Mouse (Mus musculus) midbrain, postnatal 0 days (tissue): ENCODE measurements around the gene Fam169a. TPM values are rescaled to one million over a fixed set of nuclear protein-coding genes. Genes with fewer than 3 reads are reported as not detected.

Experiments used
- ATAC-seq: fragments of 200-750 bp; cut with Nextera tagmentation; 2 replicates; pipeline ENCODE4 v1.8.0; 2017; ENCODE audit warnings: moderate number of reproducible peaks, mild to moderate bottlenecking, moderate TSS enrichment, moderate library complexity; ENCODE audit not compliant: low FRiP score
- DNase-seq: peaks from one replicate; pipeline ENCODE4 v3.0.0-alpha.2; 2015; ENCODE audit warnings: low spot score
- H3K27ac ChIP-seq: fragments of 300-500 bp; sonication (generic); 2 replicates; pipeline ENCODE4 v1.5.1; 2014; ENCODE audit warnings: low read depth, mild to moderate bottlenecking, low read length, mixed read lengths
- H3K27me3 ChIP-seq: fragments of 300-500 bp; sonication (generic); 2 replicates; pipeline ENCODE4 v1.6.1; 2014; ENCODE audit warnings: low read length, control low read depth, mixed read lengths; ENCODE audit not compliant: insufficient read depth
- H3K36me3 ChIP-seq: fragments of 300-500 bp; sonication (generic); 2 replicates; pipeline ENCODE4 v1.6.1; 2014; ENCODE audit warnings: low read length, control low read depth, mixed read lengths; ENCODE audit not compliant: insufficient read depth
- H3K4me1 ChIP-seq: fragments of 300-500 bp; sonication (generic); 2 replicates; pipeline ENCODE4 v1.6.1; 2014; ENCODE audit warnings: mild to moderate bottlenecking, control low read depth, antibody characterized with exemption, low read length, mixed read lengths; ENCODE audit not compliant: insufficient read depth
- H3K4me2 ChIP-seq: fragments of 300-500 bp; sonication (generic); 2 replicates; pipeline ENCODE4 v1.6.1; 2014; ENCODE audit warnings: low read depth, mild to moderate bottlenecking, low read length, mixed read lengths; ENCODE audit not compliant: poor library complexity, severe bottlenecking
- H3K4me3 ChIP-seq: fragments of 300-500 bp; sonication (generic); 2 replicates; pipeline ENCODE4 v1.5.1; 2014; ENCODE audit warnings: low read depth, mild to moderate bottlenecking, low read length, moderate library complexity
- H3K9ac ChIP-seq: fragments of 300-500 bp; sonication (generic); replicated peaks from 2 replicates; pipeline ENCODE4 v1.6.1; 2014; ENCODE audit warnings: mild to moderate bottlenecking, low read length, moderate library complexity, mixed read lengths; ENCODE audit not compliant: poor library complexity, severe bottlenecking
- H3K9me3 ChIP-seq: fragments of 300-500 bp; sonication (generic); 2 replicates; pipeline ENCODE4 v1.6.1; 2016; ENCODE audit warnings: low read length, control low read depth
- CTCF ChIP-seq: IDR thresholded peaks from 2 replicates; pipeline ENCODE4 v1.5.1; 2016; ENCODE audit warnings: antibody characterized with exemption, mild to moderate bottlenecking
- WGBS: fragments of 180-500 bp; shearing (Covaris S2); extraction: QIAGEN DNeasy Blood & Tissue Kit; methylation state at CpG from one replicate; pipeline ENCODE4 v1.1.7; 2014; 5-methylcytosine and 5-hydroxymethylcytosine counted together
- polyA plus RNA-seq: library from polyadenylated mRNA; unstranded; fragments of >200 nt; fragmentation: Nextera tagmentation; extraction: Ambion mirVana; gene quantifications from 2 replicates; pipeline ENCODE4 v1.2.1, GENCODE M21; 2015
- total RNA-seq: library from RNA; depleted of rRNA; stranded (reverse); fragments of >200 nt; gene quantifications from 2 replicates; pipeline ENCODE4 v1.2.3, GENCODE M21; 2014; rRNA removed

The Fam169a gene
- total RNA-seq: 46.4 and 48.8 TPM in 2 replicates
- 28.8 and 29.9 TPM in 2 replicates for polyA plus RNA-seq

GRCm38 (mm10) chr13:97066649-97067550, at the start of gene Fam169a:
Gene Fam169a (plus strand): TSS chr13:97067286.
- no peak for TF ChIP-seq CTCF
- Histone ChIP-seq H3K27me3 (no peaks in the 10 kb centered on the region), H3K9me3 (no peaks in the 10 kb centered on the region), H3K27ac (no peak within 1 kb of the TSS), H3K4me2 (no peak within 1 kb of the TSS), H3K36me3 (no peaks in the 10 kb centered on the region), H3K4me3 (no peak within 1 kb of the TSS), H3K4me1 (no peaks in the 10 kb centered on the region), H3K9ac (no peak within 1 kb of the TSS)
- DNase-seq (no peak), ATAC-seq (no peak)
- WGBS: 39% methylated on average over 15 of the region's 15 CpGs

GRCm38 (mm10) chr13:97017711-97018110, 49.4 kb upstream of the Fam169a start:
- Histone ChIP-seq H3K4me1 (no peaks in the 10 kb centered on the region), H3K9ac (no peak overlapping the region), H3K36me3 (no peaks in the 10 kb centered on the region), H3K9me3 (no peaks in the 10 kb centered on the region), H3K4me2 (no peak overlapping the region), H3K4me3 (no peak overlapping the region), H3K27ac (no peak overlapping the region), H3K27me3 (no peaks in the 10 kb centered on the region)
- no peak for TF ChIP-seq CTCF
- ATAC-seq (no peak), DNase-seq (no peak)
- 86% methylated on average over 3 of the region's 3 CpGs for WGBS

DNA sequence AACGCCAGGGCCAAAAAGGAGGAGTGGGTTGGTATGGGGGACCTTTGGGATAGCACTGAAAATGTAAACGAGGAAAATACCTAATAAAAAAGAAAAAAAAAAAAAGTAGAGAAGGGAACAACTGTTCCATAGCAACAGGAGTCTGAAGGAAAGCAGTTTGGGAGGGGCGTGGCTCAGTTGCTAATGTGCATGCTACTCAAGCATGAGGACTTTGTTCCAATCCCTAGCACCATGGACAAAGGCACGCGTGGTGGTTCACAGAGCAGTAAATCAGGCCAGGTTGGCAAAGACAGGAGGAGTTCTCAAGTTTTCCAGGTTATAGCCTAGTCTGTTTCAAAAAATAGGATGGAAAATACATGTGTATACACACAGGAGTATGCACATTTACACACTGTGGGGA, 47.0 kb upstream of the Fam169a start:
- H3K36me3 ChIP-seq: no peaks in the 10 kb centered on the region
- H3K4me1 ChIP-seq: no peaks in the 10 kb centered on the region
- no peak for TF ChIP-seq CTCF
- no peaks in the 10 kb centered on the region for H3K27me3 ChIP-seq
- no peak overlapping the region for H3K9ac ChIP-seq
- DNase-seq (no peak), ATAC-seq (no peak)
- H3K27ac ChIP-seq: no peak overlapping the region
- no peaks in the 10 kb centered on the region for H3K9me3 ChIP-seq
- WGBS: 59% methylated on average over 5 of the region's 5 CpGs
- no peak overlapping the region for H3K4me3 ChIP-seq
- H3K4me2 ChIP-seq: no peak overlapping the region

DNA sequence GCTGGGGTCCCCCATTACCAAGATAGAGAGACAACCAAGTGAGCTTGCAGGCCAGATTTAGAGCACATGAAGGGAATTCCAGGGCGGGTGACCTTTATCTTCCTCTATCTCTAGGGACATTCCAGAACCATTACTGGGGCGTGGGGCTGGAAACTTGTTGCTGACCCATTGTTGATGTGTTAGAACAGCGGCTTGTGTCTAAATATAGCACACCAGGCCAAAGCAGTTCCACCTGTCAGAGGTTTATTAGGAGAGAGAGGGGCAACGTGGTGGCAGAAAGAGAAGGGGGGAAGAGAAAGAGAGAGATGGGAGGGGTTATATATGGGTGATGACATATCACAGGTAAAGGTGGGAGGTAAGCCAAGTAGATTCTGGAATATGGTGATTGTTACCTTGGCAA, 45.2 kb upstream of the Fam169a start:
- no peak for TF ChIP-seq CTCF
- Histone ChIP-seq H3K27ac (no peak overlapping the region), H3K4me3 (no peak overlapping the region), H3K4me1 (no peaks in the 10 kb centered on the region), H3K9ac (no peak overlapping the region), H3K27me3 (no peaks in the 10 kb centered on the region), H3K9me3 (no peaks in the 10 kb centered on the region), H3K36me3 (no peaks in the 10 kb centered on the region), H3K4me2 (no peak overlapping the region)
- 66% methylated on average over 4 of the region's 4 CpGs for WGBS
- ATAC-seq (no peak), DNase-seq (no peak)

DNA sequence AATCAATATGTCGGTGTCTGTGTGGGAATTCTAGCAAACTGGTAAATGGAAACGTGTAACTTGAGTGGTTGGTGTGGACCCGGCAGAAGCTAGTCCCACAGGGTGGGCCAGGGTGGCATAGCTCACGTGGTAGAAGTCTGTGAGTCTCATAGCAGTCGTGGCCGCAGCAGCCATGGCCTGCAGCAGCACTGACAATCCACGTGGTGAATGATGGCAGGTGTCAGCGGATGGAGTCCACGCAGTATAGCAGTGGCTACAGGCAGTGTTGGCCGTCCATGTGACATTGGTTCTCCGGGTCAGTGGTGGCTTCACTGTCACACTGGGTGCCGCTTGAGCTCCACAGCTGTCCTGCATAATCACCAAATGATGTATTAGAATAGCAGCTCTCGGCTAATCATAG, 37.0 kb upstream of the Fam169a start:
- no peaks in the 10 kb centered on the region for H3K9me3 ChIP-seq
- H3K36me3 ChIP-seq: no peaks in the 10 kb centered on the region
- DNase-seq (no peak), ATAC-seq (no peak)
- no peak overlapping the region for H3K4me2 ChIP-seq
- no peak for TF ChIP-seq CTCF
- H3K9ac ChIP-seq: no peak overlapping the region
- H3K27ac ChIP-seq: no peak overlapping the region
- no peak overlapping the region for H3K4me3 ChIP-seq
- WGBS: 92% methylated on average over 13 of the region's 13 CpGs
- H3K27me3 ChIP-seq: no peaks in the 10 kb centered on the region
- H3K4me1 ChIP-seq: no peaks in the 10 kb centered on the region

DNA sequence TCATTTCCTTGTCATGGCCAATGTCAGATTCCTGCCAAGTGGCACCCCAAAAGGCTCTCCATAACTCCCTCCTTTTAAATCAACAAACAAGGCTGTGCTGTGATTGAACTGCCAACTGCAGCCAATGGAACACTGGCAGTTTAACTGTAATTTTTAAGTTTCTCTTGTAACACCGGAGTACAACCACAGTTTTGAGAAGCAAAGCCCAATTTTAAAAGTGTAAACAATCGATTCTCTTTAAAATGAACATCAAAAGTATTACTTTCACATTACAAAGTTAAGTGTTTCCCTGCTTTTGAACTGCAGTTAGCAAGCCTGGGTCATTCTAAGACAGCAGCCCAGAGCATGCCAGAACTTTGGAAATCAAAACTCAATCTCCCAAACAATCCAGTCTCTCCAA, 32.8 kb upstream of the Fam169a start, which contains the start of gene 1700029F12Rik:
Gene 1700029F12Rik (minus strand): TSS at position 101 of the 400 bp plus-strand sequence.
- no peak for DNase-seq
- Histone ChIP-seq H3K9ac (no peak within 1 kb of the TSS), H3K27me3 (no peaks in the 10 kb centered on the region), H3K27ac (no peak within 1 kb of the TSS), H3K4me1 (no peaks in the 10 kb centered on the region), H3K4me2 (no peak within 1 kb of the TSS), H3K4me3 (no peak within 1 kb of the TSS), H3K9me3 (no peaks in the 10 kb centered on the region), H3K36me3 (no peaks in the 10 kb centered on the region)
- no peak for TF ChIP-seq CTCF
- no peak for ATAC-seq
- 90% methylated on average over 2 of the region's 2 CpGs for WGBS
